Mouse (Mus musculus) liver, postnatal 0 days (tissue): Measurements from ENCODE around the gene Thada. TPM values are rescaled to one million over a fixed set of nuclear protein-coding genes. Genes with fewer than 3 reads are reported as not detected.

Experiments
- ATAC-seq: fragments of 200-750 bp; cut with Nextera tagmentation; 2 replicates; pipeline ENCODE4 v1.8.0; 2017; ENCODE audit warnings: mild to moderate bottlenecking, moderate library complexity
- DNase-seq: peaks from one replicate; pipeline ENCODE4 v3.0.0-alpha.2; 2016
- H3K27ac ChIP-seq: fragments of 300-500 bp; sonication (generic); 2 replicates; pipeline ENCODE4 v1.5.1; 2014; ENCODE audit warnings: antibody characterized with exemption, moderate library complexity, mild to moderate bottlenecking, low read depth
- H3K27me3 ChIP-seq: fragments of 300-500 bp; sonication (generic); 2 replicates; pipeline ENCODE4 v1.6.1; 2014; ENCODE audit warnings: low read length, control low read depth, mixed read lengths; ENCODE audit not compliant: insufficient read depth
- H3K36me3 ChIP-seq: fragments of 300-500 bp; sonication (generic); replicated peaks from 2 replicates; pipeline ENCODE4 v1.6.1; 2014; ENCODE audit warnings: mild to moderate bottlenecking, control low read depth, low read length, moderate library complexity, mixed read lengths; ENCODE audit not compliant: insufficient read depth
- H3K4me1 ChIP-seq: fragments of 300-500 bp; sonication (generic); 2 replicates; pipeline ENCODE4 v1.6.1; 2014; ENCODE audit warnings: antibody characterized with exemption, mild to moderate bottlenecking, control low read depth; ENCODE audit not compliant: insufficient read depth
- H3K4me2 ChIP-seq: fragments of 300-500 bp; sonication (generic); 2 replicates; pipeline ENCODE4 v1.6.1; 2014; ENCODE audit warnings: low read depth, mild to moderate bottlenecking, low read length, moderate library complexity, mixed read lengths
- H3K4me3 ChIP-seq: fragments of 300-500 bp; sonication (generic); 2 replicates; pipeline ENCODE4 v1.5.1; 2014; ENCODE audit warnings: low read depth, low read length
- H3K9ac ChIP-seq: fragments of 300-500 bp; sonication (generic); replicated peaks from 2 replicates; pipeline ENCODE4 v1.6.1; 2014; ENCODE audit warnings: mild to moderate bottlenecking, moderate library complexity
- H3K9me3 ChIP-seq: fragments of 300-500 bp; sonication (generic); 2 replicates; pipeline ENCODE4 v1.6.1; 2016; ENCODE audit warnings: mild to moderate bottlenecking, control low read depth, low read length, mixed read lengths
- CTCF ChIP-seq: sonication (generic); IDR thresholded peaks from 2 replicates; pipeline ENCODE4 v1.5.1; 2016; ENCODE audit warnings: antibody characterized with exemption, low read depth
- EP300 ChIP-seq: IDR thresholded peaks from 2 replicates; pipeline ENCODE4 v1.6.1; 2016; ENCODE audit warnings: antibody characterized with exemption, low read depth, mild to moderate bottlenecking
- WGBS: fragments of 180-500 bp; shearing (Covaris S2); extraction: QIAGEN DNeasy Blood & Tissue Kit; methylation state at CpG from one replicate; pipeline ENCODE4 v1.1.7; 2014; ENCODE audit not compliant: insufficient replicate concordance; 5-methylcytosine and 5-hydroxymethylcytosine counted together
- polyA plus RNA-seq: library from polyadenylated mRNA; unstranded; fragments of >200 nt; fragmentation: Nextera tagmentation; extraction: Ambion mirVana; gene quantifications from 2 replicates; pipeline ENCODE4 v1.2.1, GENCODE M21; 2015

The Thada gene
- polyA plus RNA-seq, 1 experiment from 2014 or later, result 1.2 TPM

DNA sequence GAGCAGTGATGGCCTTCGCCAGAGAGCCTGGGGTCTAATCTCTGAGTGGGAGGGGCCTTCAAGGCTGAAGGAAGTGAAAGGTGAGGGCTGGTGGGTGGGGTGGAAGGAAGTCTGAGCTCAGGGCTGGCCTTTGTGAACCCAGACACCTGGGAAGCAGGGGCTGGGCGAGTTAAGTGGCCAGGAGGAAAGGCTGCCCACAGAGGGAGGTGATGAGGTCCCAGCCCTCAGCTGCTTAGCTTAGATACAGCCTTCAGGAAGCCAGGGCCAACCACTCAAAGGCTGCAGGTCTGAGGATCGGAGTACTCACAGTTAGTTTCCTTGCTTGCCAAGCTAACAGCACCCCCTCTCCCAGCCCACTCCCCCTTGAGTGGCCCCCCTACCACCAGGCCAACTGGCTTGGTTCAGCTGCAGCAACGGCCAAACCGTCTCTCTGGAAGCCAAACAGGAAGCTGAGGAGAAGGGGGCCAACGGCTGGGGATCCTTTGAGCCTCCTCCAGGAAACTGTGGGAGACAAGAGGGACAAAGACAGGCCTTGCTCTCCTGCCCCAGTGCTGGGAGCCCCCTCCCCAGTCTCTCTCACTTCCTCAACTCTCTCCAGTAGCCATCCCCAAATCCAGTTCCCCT is 304.7 kb downstream of the Thada start:
- peak overlapping the region; percentile 71 for H3K27ac ChIP-seq
- DNase-seq, result peak; percentile 52
- no peak overlapping the region for H3K4me3 ChIP-seq
- no peaks in the 10 kb centered on the region for H3K36me3 ChIP-seq
- peak; percentile 35 for ATAC-seq
- peaks cover 55% of the 10 kb centered on the region for H3K4me1 ChIP-seq
- no peaks in the 10 kb centered on the region for H3K27me3 ChIP-seq
- TF ChIP-seq CTCF, result no peak
- TF ChIP-seq EP300, result peak; percentile 55
- H3K4me2 ChIP-seq, result no peak overlapping the region
- no peaks in the 10 kb centered on the region for H3K9me3 ChIP-seq
- WGBS, result 24% methylated on average over 6 of the region's 6 CpGs
- 0 out of 2 replicates have a peak overlapping the region, but pooled peaks have one; percentile 28 for H3K9ac ChIP-seq

DNA sequence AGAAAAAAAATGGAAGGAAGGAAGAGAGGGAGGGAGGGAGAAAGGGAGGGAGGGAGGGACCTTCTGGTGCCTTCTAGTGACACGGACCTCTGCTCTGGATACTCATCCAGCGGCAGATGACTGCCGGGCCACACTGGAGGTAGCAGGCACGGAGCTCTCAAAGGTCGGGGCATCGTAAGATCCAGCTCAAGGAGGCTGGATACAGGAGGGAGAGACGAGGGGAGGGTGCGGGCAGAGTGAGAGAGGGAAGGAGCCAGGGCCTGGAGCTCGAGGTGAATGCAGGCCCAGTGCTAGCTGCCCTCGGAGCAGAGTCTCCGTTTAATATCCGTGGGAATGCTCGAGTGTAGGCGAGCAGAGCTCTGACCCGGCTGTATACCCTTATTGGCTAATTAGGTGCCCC is 307.1 kb downstream of the Thada start:
- WGBS, result 80% methylated on average over 15 of the region's 15 CpGs
- H3K27ac ChIP-seq, result no peak overlapping the region
- H3K4me3 ChIP-seq, result no peak overlapping the region
- no peaks in the 10 kb centered on the region for H3K9me3 ChIP-seq
- peaks cover 68% of the 10 kb centered on the region for H3K4me1 ChIP-seq
- TF ChIP-seq EP300 (no peak), CTCF (no peak)
- no peak overlapping the region for H3K9ac ChIP-seq
- no peaks in the 10 kb centered on the region for H3K27me3 ChIP-seq
- H3K4me2 ChIP-seq, result no peak overlapping the region
- no peak for ATAC-seq
- no peaks in the 10 kb centered on the region for H3K36me3 ChIP-seq
- DNase-seq, result no peak

DNA sequence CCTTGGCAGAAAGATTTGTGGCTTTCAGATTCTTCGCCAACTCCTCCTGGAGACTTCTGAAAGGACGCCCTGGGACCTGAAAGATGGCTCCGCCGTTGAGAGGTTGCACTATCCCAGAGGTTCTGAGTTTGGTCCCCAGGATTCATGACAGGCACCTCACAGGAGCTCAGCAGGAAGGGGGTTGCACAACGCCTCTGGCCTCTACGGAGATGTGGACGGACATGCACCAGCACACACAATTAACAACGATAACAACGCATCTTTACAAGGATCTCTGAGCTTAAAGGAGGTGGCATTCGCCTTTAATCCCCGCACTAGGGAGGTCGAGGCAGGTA is 307.6 kb downstream of the Thada start:
- Histone ChIP-seq H3K27ac (0 out of 2 replicates have a peak overlapping the region, but pooled peaks have one; percentile 72), H3K9me3 (no peaks in the 10 kb centered on the region), H3K36me3 (no peaks in the 10 kb centered on the region), H3K4me3 (no peak overlapping the region), H3K9ac (no peak overlapping the region), H3K4me1 (peaks cover 73% of the 10 kb centered on the region), H3K4me2 (no peak overlapping the region), H3K27me3 (no peaks in the 10 kb centered on the region)
- ATAC-seq (no peak), DNase-seq (no peak)
- WGBS, result 73% methylated on average over 12 of the region's 12 CpGs
- TF ChIP-seq CTCF, result no peak
- TF ChIP-seq EP300, result no peak

DNA sequence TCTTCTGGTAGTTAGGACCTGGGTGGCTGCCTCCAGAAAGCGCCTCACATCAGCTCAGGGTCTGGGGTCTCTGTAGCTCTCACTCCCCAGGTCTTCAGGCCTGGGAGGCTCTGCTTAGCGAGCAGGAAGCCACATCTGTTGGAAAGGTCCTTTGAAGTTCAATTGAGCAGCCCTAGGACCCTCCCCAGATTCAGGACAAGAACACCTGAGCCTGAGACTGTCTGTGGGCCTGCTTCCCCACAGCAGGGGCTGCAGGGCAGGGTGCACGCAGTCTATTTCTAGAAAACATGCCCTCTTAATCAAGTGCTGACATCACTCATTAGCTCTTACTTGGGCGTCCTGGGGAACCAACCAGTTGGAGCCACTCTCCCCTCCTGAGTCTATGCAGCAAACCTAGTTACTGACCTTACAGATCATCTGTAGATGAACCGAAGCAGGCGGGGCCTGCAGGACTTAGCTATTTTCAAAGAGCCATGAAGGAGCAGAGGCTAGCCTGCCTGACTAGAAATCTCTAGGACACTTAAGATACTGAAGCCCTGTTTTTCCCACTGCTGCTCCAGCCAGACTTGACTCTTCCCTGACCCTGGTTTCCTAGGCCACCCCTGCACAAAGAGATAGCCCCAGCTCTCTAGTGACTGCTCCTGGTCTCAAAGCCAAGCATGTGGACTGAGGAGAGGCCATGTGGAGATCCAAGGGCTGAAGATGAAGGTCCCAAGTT is 308.1 kb downstream of the Thada start:
- WGBS, result 64% methylated on average over 6 of the region's 6 CpGs
- TF ChIP-seq EP300 (no peak), CTCF (no peak)
- Histone ChIP-seq H3K4me3 (no peak overlapping the region), H3K36me3 (no peaks in the 10 kb centered on the region), H3K9me3 (no peaks in the 10 kb centered on the region), H3K27me3 (no peaks in the 10 kb centered on the region), H3K27ac (peak overlapping the region; percentile 72), H3K9ac (no peak overlapping the region), H3K4me2 (peak overlapping the region; percentile 30; the same call in 1 of the 2 replicates), H3K4me1 (peaks cover 78% of the 10 kb centered on the region)
- ATAC-seq, result no peak
- no peak for DNase-seq

DNA sequence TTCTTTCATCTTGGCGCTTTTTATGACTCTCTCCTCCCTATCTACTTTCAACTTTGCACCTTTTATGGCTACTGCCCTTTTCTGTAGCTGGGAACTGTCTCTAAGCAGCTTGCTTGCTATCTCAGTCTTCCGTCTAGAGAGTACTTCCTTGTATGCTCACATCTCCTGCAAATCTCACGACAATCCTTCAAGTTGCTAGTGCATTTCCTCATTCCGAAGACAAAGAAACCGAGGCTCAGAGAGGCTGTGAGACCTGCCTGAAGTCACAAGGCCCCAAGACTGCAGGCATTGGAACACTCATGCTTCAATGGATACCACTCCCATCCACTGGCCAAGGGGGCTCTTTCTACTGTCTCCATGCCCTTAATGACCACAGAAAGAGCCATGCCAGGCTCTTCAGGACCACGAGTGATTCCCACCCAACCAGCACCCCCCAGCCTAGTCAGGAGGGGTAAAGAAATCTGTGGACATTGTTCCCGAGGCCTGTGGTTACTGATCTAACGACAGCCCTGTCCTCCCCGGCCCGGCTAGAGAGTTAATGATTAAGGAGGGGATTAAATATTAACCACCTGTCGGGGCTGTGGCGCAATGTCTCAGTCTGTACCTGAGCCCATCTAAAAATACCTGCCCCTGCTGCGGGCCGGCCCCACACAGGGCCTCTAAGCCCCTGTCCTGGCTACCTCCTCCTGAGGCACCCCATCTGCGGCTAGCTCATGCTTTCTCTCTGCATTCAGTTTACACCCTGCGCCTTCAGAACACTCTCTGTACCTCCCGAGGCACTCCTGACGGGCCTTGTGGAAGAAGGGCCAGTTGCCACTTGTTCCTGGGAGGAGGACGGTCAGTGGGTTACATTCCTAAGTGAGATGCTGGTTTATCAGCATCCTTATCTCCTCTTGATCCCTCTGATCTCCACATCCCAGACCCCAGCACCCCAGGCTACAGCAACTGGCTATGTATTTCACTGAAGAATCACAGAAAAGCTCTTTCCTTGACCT is 309.0 kb downstream of the Thada start:
- TF ChIP-seq EP300 (no peak), CTCF (no peak)
- WGBS, result 44% methylated on average over 19 of the region's 19 CpGs
- DNase-seq (peak; percentile 73), ATAC-seq (peak; percentile 82)
- no peaks in the 10 kb centered on the region for H3K36me3 ChIP-seq
- H3K4me3 ChIP-seq, result no peak overlapping the region
- H3K9ac ChIP-seq, result no peak overlapping the region
- H3K9me3 ChIP-seq, result no peaks in the 10 kb centered on the region
- H3K4me2 ChIP-seq, result peak overlapping the region; percentile 30
- H3K4me1 ChIP-seq, result peaks cover 78% of the 10 kb centered on the region
- H3K27ac ChIP-seq, result peak overlapping the region; percentile 72
- H3K27me3 ChIP-seq, result no peaks in the 10 kb centered on the region

DNA sequence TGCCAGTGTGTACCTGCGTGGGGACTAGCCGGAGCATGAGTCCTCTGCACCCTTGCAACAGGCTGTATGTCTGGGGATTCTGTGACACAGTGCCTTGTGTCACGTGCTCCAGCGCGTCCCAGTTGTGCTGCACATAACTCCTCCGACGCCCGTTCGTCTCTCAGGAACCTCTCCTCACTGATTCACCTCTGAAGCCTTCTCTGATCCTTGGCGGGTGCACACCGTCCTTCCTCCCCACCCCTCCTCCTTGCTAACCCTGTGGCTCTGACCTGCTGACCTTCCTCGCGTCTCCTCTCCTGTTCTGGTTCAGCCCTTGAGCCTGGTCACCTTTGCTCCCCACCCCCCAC is 309.8 kb downstream of the Thada start:
- no peaks in the 10 kb centered on the region for H3K27me3 ChIP-seq
- H3K4me3 ChIP-seq, result no peak overlapping the region
- ATAC-seq (no peak), DNase-seq (no peak)
- 68% methylated on average over 13 of the region's 13 CpGs for WGBS
- no peak overlapping the region for H3K9ac ChIP-seq
- TF ChIP-seq CTCF (no peak), EP300 (no peak)
- H3K9me3 ChIP-seq, result no peaks in the 10 kb centered on the region
- peak overlapping the region; percentile 72 for H3K27ac ChIP-seq
- no peak overlapping the region for H3K4me2 ChIP-seq
- H3K36me3 ChIP-seq, result no peaks in the 10 kb centered on the region
- H3K4me1 ChIP-seq, result peaks cover 78% of the 10 kb centered on the region
